Mouse (Mus musculus) cerebellum, adult 9-10 months (tissue): ENCODE data around the gene Olfr911-ps1.

Experiments used
- DNase-seq: peaks from one replicate; pipeline ENCODE4 v3.0.0; 2022

Gene Olfr911-ps1

DNA sequence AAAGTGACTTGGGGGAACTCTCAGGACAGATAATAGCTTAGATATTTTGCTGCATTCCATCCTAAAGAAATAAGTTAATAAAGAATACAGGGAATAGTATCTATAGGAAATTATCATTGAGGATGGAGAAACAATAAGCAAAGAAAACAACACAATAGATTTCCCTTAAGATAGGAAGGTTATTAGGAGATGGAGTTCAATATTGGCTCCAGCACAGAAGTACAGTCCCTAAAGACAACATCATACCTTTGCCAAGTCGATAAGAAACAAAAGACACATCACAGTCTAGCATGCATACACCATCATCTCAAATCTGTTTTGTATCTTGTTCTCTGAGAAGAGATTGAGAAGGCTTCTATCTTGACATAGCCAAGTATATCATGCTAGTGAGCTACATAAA is at the start of gene Olfr911-ps1:
TSS of gene Olfr911-ps1 (plus strand) at position 301 of the 400 bp plus-strand sequence.
- no peak for DNase-seq

DNA sequence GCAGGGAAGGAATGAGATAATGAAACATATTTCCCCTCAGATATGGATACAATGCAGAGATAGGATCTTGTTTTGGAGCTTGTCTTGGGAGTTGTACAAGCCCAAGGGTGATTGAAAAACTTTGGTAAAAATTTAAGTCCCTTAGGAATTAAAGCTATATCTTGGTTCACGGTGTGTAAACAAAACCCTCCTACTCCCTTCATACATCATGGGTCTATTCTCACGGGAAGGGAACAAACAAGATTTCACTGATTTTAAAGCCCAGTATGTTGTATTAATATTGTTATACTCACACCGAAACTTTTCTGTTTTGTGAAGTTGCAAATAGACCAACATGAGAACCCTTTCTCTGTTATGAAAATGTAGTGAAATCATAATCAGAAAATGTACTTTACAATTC is 34.6 kb upstream of the Olfr911-ps1 start, which contains the start of gene Olfr906:
TSS of gene Olfr906 (plus strand) at position 301 of the 400 bp plus-strand sequence.
- no peak for DNase-seq

DNA sequence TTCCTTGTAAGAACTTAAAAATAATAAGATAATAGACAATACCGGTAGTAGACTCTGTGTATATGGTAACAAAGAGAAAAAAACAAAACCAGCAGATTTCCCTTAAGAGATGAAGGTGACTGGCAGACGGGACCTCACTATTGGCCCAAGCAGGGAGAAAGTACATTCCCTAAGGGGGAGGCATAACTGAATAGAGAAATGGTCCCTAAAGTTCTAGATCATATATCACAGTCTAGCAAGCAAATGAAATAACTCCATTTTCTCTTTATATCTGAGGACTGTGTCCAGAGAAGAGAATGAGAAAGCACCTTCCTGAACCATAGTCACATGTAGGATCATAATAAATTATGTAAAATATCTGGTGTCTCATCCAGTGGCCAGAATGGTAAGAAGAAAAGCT is 25.9 kb upstream of the Olfr911-ps1 start, which contains the start of gene Olfr907:
TSS of gene Olfr907 (plus strand) at position 301 of the 400 bp plus-strand sequence.
- DNase-seq: no peak

DNA sequence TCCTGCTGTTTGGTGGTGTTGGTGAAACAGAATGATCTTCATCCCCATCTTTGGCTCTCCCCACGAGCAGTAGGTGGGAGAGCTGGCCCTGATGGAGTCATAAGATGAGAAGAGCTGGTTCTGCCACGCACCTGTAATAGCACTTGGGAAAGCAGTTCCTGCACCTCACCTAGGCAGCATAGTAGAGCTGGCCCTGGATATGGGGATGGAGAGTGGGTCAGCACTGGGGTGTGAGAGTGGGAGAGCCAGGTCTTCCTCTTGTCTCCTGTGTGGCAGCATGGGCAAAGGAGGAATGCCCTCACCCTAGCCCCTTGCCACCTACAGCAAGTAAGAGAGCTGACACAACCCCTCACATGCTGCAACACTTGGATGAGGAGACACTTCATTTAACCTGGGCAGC is 9.0 kb upstream of the Olfr911-ps1 start:
- DNase-seq: no peak

DNA sequence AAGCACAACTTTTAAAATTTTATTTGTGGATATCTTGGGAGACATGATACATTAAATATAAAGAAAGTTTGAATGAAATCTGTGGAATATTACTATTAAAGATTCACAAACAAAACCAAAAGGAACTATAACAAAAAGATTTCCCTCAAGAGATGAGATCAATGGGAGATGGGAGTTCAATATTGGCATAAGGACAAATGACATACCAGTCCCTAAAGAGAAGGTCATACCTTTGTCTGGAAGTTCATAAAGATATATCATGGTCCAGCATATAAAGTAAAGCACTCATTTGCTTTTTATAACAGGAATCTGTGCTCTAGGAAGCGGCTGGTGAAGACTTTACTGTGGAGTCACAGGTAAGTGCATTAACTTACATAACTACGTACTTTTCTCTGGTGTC is 16.2 kb downstream of the Olfr911-ps1 start, which contains the start of gene Olfr910:
TSS of gene Olfr910 (plus strand) at position 301 of the 400 bp plus-strand sequence.
- DNase-seq: no peak
